Mouse (Mus musculus) cortical plate, adult 2 months (tissue): Measurements from ENCODE around the gene Mpdz.

ENCODE experiments used
- CTCF ChIP-seq: fragments of 200-500 bp; IDR thresholded peaks from 2 replicates; pipeline ENCODE4 v1.5.1; 2011; ENCODE audit warnings: mild to moderate bottlenecking, control low read depth, low read length; ENCODE audit not compliant: insufficient read depth; ENCODE audit errors: extremely low read depth
- POLR2A ChIP-seq: fragments of 200-500 bp; IDR thresholded peaks from 2 replicates; pipeline ENCODE4 v1.6.1; 2011; ENCODE audit warnings: mild to moderate bottlenecking, low read length, control low read depth; ENCODE audit not compliant: insufficient read depth; ENCODE audit errors: extremely low read depth

DNA sequence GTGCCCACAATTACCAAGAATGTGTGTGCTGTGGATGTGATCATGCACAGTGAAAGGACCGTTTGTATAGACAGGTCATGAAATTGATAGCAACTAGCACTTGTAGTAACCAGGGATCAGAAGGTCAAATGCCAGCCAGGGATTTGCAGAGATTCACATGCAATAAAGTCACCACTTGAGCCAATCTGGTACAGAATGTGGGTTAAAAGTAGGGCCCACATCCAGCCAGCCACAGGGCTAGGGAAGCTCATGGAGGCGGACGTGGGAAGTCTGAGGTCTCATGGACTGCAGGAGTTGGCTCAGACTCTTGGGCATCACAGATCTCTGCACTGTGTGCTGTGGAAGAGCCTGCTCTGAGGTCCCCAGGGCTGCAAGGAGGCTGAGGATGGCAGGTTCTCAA, 22.6 kb upstream of the Mpdz start:
- TF ChIP-seq POLR2A (no peak), CTCF (no peak)
